Mouse (Mus musculus): ENCODE data around the gene Ppm1l. TPM values are rescaled to one million over a fixed set of nuclear protein-coding genes. Genes with fewer than 3 reads are reported as not detected.

Ppm1l gene
- polyA plus RNA-seq, 1 experiment from 2014 or later = 17.0 TPM

GRCm38 (mm10) chr3:69346514-69346913 lies 29.9 kb downstream of the Ppm1l start:
- no peaks in the 10 kb centered on the region for H3K9me3 ChIP-seq (ENCODE audit: control insufficient read depth, low read length)
- WGBS = 91% methylated on average over 4 of the region's 4 CpGs
- no peaks in the 10 kb centered on the region for H3K27me3 ChIP-seq (ENCODE audit: control insufficient read depth, insufficient read depth, low read length)
- DNase-seq (ENCODE audit: low spot score) = no peak
- no peak overlapping the region for H3K4me3 ChIP-seq (ENCODE audit: low read depth, low read length)
- no peaks in the 10 kb centered on the region for H3K36me3 ChIP-seq (ENCODE audit: control insufficient read depth, insufficient read depth, low read length)
- no peak overlapping the region for H3K9ac ChIP-seq (ENCODE audit: low read length)
- no peak for ATAC-seq (replicated peaks; ENCODE audit: low FRiP score)
- H3K4me1 ChIP-seq (replicated peaks; ENCODE audit: control insufficient read depth, insufficient read depth, low read length) = no peaks in the 10 kb centered on the region
- no peak overlapping the region for H3K27ac ChIP-seq (ENCODE audit: low read depth, low read length)
- no peak overlapping the region for H3K4me2 ChIP-seq (ENCODE audit: low read depth, low read length, severe bottlenecking)

DNA sequence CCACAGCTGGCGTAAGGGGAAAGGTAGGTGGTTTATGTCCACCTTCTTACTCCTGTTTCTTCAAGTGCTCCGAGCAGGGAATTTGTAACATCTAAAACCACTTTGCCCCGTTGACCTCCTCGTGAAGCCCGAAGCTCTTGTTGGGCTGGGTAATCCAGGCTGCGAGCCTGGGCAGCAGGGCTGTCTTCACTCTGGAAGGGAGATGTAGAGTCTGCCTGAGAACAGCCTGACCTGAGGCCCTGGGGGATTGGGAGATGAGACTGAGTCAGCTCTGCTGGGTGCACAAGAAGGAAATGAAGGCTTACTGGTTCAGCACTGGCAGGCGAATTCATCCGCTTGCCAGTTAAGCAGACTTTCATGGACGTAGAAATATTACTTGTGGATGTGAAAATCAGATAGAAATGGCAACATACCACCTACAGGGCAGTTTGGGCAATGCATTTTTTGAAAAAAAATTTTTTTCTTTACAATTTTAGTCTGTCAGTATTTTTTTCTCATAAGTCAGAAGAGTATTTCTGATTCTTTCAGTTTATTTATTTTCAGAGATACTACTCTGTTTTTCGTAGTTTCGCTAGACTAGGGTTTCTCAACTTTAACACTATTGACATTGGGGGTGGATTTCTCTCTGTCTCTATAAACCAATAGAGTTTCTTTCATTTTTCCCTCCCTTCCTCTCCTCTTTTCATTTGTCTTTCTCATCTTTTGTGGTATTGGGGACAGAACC lies 31.7 kb downstream of the Ppm1l start:
- DNase-seq (ENCODE audit: low spot score) (no peak), ATAC-seq (replicated peaks; ENCODE audit: low FRiP score) (no peak)
- Histone ChIP-seq H3K9me3 (ENCODE audit: control insufficient read depth, low read length) (no peaks in the 10 kb centered on the region), H3K9ac (ENCODE audit: low read length) (no peak overlapping the region), H3K4me1 (replicated peaks; ENCODE audit: control insufficient read depth, insufficient read depth, low read length) (no peaks in the 10 kb centered on the region), H3K27me3 (ENCODE audit: control insufficient read depth, insufficient read depth, low read length) (no peaks in the 10 kb centered on the region), H3K27ac (ENCODE audit: low read depth, low read length) (no peak overlapping the region), H3K4me2 (ENCODE audit: low read depth, low read length, severe bottlenecking) (no peak overlapping the region), H3K36me3 (ENCODE audit: control insufficient read depth, insufficient read depth, low read length) (no peaks in the 10 kb centered on the region), H3K4me3 (ENCODE audit: low read depth, low read length) (no peak overlapping the region)
- 88% methylated on average over 11 of the region's 11 CpGs for WGBS

DNA sequence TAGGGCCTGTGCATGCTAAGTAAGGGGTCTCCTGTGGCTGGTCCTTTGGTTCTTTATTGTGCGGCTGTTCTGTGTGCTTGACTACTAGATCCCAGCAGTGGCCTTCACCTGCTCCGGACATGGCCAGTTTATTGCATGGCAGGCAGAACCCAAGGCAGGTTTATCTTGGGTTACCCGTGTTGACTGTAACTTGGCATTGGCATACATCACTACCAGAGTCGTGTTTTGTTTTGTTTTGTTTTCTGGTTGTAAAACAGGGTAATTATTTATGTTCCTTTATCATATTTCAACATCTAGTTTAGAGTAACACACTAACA lies 32.2 kb downstream of the Ppm1l start:
- Histone ChIP-seq H3K27ac (ENCODE audit: low read depth, low read length) (no peak overlapping the region), H3K4me2 (ENCODE audit: low read depth, low read length, severe bottlenecking) (no peak overlapping the region), H3K9ac (ENCODE audit: low read length) (no peak overlapping the region), H3K36me3 (ENCODE audit: control insufficient read depth, insufficient read depth, low read length) (no peaks in the 10 kb centered on the region), H3K27me3 (ENCODE audit: control insufficient read depth, insufficient read depth, low read length) (no peaks in the 10 kb centered on the region), H3K4me1 (replicated peaks; ENCODE audit: control insufficient read depth, insufficient read depth, low read length) (no peaks in the 10 kb centered on the region), H3K4me3 (ENCODE audit: low read depth, low read length) (no peak overlapping the region), H3K9me3 (ENCODE audit: control insufficient read depth, low read length) (no peaks in the 10 kb centered on the region)
- no peak for DNase-seq (ENCODE audit: low spot score)
- WGBS = 93% methylated on average over 4 of the region's 4 CpGs
- no peak for ATAC-seq (replicated peaks; ENCODE audit: low FRiP score)

DNA sequence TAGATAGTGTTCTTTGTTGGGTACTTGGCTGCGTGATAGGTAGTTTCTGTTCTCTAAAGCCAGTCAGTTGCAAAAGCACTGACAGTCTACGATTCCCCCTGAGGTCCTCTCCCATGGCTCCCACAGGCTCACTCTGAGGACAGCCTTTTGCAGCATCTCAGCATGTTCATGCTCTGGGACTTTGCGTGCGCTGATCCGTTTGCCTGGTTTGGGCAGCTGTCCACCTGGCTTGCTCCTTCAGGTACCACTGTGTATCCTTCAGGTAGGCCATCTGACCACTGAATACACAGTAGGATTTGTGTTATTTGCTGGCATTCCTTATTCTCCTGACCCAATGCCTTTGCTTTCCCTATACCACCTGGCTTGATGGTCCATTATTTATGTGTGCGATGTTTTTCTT lies 33.3 kb downstream of the Ppm1l start:
- Histone ChIP-seq H3K4me2 (ENCODE audit: low read depth, low read length, severe bottlenecking) (no peak overlapping the region), H3K27ac (ENCODE audit: low read depth, low read length) (no peak overlapping the region), H3K27me3 (ENCODE audit: control insufficient read depth, insufficient read depth, low read length) (no peaks in the 10 kb centered on the region), H3K9ac (ENCODE audit: low read length) (no peak overlapping the region), H3K4me3 (ENCODE audit: low read depth, low read length) (no peak overlapping the region), H3K36me3 (ENCODE audit: control insufficient read depth, insufficient read depth, low read length) (no peaks in the 10 kb centered on the region), H3K4me1 (replicated peaks; ENCODE audit: control insufficient read depth, insufficient read depth, low read length) (no peaks in the 10 kb centered on the region), H3K9me3 (ENCODE audit: control insufficient read depth, low read length) (no peaks in the 10 kb centered on the region)
- ATAC-seq (replicated peaks; ENCODE audit: low FRiP score) (no peak), DNase-seq (ENCODE audit: low spot score) (no peak)
- 92% methylated on average over 6 of the region's 6 CpGs for WGBS

DNA sequence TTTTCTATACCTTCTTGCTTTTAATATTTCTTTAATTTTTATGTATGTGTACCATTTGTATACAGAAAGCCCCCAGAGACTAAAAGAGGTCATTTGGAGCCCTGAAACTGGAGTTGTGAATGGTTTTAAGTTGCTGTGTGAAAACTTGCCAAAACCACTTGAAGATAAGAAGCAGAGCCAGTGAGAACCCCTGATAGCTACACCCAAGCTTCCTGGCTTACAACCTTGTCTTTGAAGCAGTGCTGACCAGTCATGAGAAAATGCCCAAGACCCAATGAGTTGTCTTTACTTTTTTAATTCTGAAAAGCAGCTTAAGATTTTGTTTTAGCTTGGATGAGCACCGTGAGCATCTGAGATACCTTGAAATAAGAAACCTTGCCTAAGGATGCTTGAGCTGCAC lies 35.5 kb downstream of the Ppm1l start:
- Histone ChIP-seq H3K27me3 (ENCODE audit: control insufficient read depth, insufficient read depth, low read length) (no peaks in the 10 kb centered on the region), H3K9me3 (ENCODE audit: control insufficient read depth, low read length) (no peaks in the 10 kb centered on the region), H3K4me1 (replicated peaks; ENCODE audit: control insufficient read depth, insufficient read depth, low read length) (no peaks in the 10 kb centered on the region), H3K36me3 (ENCODE audit: control insufficient read depth, insufficient read depth, low read length) (no peaks in the 10 kb centered on the region), H3K27ac (ENCODE audit: low read depth, low read length) (no peak overlapping the region), H3K4me2 (ENCODE audit: low read depth, low read length, severe bottlenecking) (no peak overlapping the region), H3K9ac (ENCODE audit: low read length) (no peak overlapping the region), H3K4me3 (ENCODE audit: low read depth, low read length) (no peak overlapping the region)
- ATAC-seq (replicated peaks; ENCODE audit: low FRiP score) = no peak
- DNase-seq (ENCODE audit: low spot score) = no peak
- 90% methylated on average over 1 of the region's 1 CpGs for WGBS

DNA sequence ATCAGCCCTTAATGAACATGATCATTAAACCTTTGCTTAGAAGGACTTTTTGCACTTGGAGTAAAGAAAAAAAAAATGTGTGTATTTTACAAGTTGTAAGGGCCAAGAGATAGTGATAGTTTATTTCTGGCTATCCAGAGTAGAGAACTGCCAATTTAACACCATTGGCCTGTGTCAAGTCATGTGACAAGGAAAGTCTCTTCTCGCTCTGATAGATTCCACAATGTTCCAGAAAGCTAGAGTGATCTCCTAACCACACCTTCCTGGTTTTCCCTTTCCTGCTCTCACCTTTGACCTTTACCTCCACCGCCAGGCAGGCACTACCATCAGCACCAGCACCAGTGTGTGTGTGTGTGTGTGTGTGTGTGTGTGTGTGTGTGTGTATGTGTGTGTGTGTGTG lies 38.0 kb downstream of the Ppm1l start:
- Histone ChIP-seq H3K9me3 (ENCODE audit: control insufficient read depth, low read length) (no peaks in the 10 kb centered on the region), H3K4me2 (ENCODE audit: low read depth, low read length, severe bottlenecking) (no peak overlapping the region), H3K36me3 (ENCODE audit: control insufficient read depth, insufficient read depth, low read length) (no peaks in the 10 kb centered on the region), H3K27ac (ENCODE audit: low read depth, low read length) (no peak overlapping the region), H3K9ac (ENCODE audit: low read length) (no peak overlapping the region), H3K4me3 (ENCODE audit: low read depth, low read length) (no peak overlapping the region), H3K4me1 (replicated peaks; ENCODE audit: control insufficient read depth, insufficient read depth, low read length) (no peaks in the 10 kb centered on the region), H3K27me3 (ENCODE audit: control insufficient read depth, insufficient read depth, low read length) (no peaks in the 10 kb centered on the region)
- WGBS = 77% methylated on average over 2 of the region's 2 CpGs
- DNase-seq (ENCODE audit: low spot score) = no peak
- ATAC-seq (replicated peaks; ENCODE audit: low FRiP score) = no peak

DNA sequence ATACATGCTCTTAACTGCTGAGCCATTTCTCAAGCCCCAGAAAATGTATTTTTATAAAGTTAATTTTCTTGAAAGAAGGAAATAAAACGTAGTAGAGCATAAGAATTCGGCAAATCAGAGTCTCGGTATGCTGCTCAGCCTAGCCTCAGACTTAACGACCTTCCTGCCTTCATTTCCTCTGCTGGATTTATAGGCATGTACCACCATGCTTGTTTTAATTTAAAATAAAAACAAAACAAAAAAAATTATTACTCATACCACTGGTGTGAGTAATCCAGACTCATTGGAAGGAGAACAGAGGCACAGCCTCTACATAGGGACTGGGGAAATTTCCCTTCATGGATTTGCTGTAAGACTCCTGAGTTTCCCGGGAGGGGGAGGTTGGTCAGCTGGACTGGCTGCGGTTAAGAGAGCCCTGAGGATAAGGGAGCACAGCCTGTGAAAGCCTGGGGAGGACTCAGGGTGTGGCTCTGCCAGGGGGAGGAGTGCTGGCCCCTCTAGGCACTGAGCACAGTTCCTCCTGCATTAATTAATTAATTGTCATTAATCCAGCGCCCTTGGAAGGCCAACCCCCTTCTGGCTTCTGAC lies 39.5 kb downstream of the Ppm1l start:
- Histone ChIP-seq H3K36me3 (ENCODE audit: control insufficient read depth, insufficient read depth, low read length) (no peaks in the 10 kb centered on the region), H3K9me3 (ENCODE audit: control insufficient read depth, low read length) (no peaks in the 10 kb centered on the region), H3K27me3 (ENCODE audit: control insufficient read depth, insufficient read depth, low read length) (no peaks in the 10 kb centered on the region), H3K4me2 (ENCODE audit: low read depth, low read length, severe bottlenecking) (no peak overlapping the region), H3K4me1 (replicated peaks; ENCODE audit: control insufficient read depth, insufficient read depth, low read length) (no peaks in the 10 kb centered on the region), H3K9ac (ENCODE audit: low read length) (no peak overlapping the region), H3K4me3 (ENCODE audit: low read depth, low read length) (no peak overlapping the region), H3K27ac (ENCODE audit: low read depth, low read length) (no peak overlapping the region)
- WGBS = 85% methylated on average over 7 of the region's 7 CpGs
- no peak for ATAC-seq (replicated peaks; ENCODE audit: low FRiP score)
- no peak for DNase-seq (ENCODE audit: low spot score)

DNA sequence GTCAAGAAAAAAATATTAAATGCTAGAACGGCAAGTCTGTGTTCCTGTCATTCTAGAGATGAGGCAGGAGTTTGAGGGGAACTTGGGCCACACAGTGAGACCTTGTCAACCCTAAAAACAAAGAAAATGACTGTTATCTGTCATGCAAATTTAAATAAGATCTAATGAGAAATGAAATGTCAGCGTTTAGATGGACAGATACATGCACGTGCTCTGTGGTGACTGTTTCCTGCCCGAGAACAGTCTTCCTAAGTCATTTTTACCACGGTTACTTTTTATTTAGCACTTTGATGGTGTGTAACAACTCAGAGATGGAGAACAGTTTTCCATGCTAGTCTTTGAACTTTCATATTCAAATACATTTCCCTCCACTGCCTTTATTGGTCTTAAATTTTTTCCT lies 40.1 kb downstream of the Ppm1l start:
- Histone ChIP-seq H3K36me3 (ENCODE audit: control insufficient read depth, insufficient read depth, low read length) (no peaks in the 10 kb centered on the region), H3K27ac (ENCODE audit: low read depth, low read length) (no peak overlapping the region), H3K4me2 (ENCODE audit: low read depth, low read length, severe bottlenecking) (no peak overlapping the region), H3K27me3 (ENCODE audit: control insufficient read depth, insufficient read depth, low read length) (no peaks in the 10 kb centered on the region), H3K9ac (ENCODE audit: low read length) (no peak overlapping the region), H3K4me1 (replicated peaks; ENCODE audit: control insufficient read depth, insufficient read depth, low read length) (no peaks in the 10 kb centered on the region), H3K9me3 (ENCODE audit: control insufficient read depth, low read length) (no peaks in the 10 kb centered on the region), H3K4me3 (ENCODE audit: low read depth, low read length) (no peak overlapping the region)
- DNase-seq (ENCODE audit: low spot score) (no peak), ATAC-seq (replicated peaks; ENCODE audit: low FRiP score) (no peak)
- 93% methylated on average over 5 of the region's 5 CpGs for WGBS

DNA sequence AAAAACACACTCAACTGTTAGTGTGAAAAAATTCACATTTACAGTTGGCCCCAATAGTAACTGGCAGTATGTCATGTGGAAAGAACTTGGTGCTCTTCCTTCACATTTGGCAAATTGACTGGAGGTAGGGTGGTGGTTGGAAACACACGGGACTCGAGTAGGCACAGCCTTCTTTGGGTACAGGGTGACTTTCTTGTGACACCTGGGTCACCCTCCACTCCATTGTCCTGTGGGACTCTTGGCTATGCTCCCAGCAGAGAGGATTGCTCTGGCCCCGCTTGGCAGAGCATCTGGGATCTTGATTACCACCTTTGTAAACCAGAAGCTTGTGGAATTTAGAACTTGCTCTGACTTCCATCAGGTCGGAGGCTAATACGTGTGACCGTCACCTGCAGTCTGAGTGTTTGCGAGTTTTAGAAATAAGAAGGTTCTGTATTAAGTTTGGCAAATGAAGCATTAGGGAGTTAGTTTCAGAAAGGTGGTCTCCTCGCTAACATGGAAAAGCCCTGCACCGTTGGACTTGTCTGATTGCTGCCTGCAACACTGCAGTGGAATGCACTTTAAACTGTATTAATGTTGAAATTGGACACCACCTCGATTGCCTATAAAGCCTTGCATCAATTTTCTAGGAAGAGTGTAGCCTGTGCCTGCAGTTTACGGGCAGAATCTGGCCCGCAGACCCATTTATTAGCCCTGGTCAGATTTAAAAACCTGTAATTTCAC lies 41.4 kb downstream of the Ppm1l start:
- Histone ChIP-seq H3K9me3 (ENCODE audit: control insufficient read depth, low read length) (no peaks in the 10 kb centered on the region), H3K9ac (ENCODE audit: low read length) (no peak overlapping the region), H3K4me2 (ENCODE audit: low read depth, low read length, severe bottlenecking) (no peak overlapping the region), H3K27me3 (ENCODE audit: control insufficient read depth, insufficient read depth, low read length) (no peaks in the 10 kb centered on the region), H3K4me3 (ENCODE audit: low read depth, low read length) (no peak overlapping the region), H3K27ac (ENCODE audit: low read depth, low read length) (no peak overlapping the region), H3K4me1 (replicated peaks; ENCODE audit: control insufficient read depth, insufficient read depth, low read length) (no peaks in the 10 kb centered on the region), H3K36me3 (ENCODE audit: control insufficient read depth, insufficient read depth, low read length) (no peaks in the 10 kb centered on the region)
- ATAC-seq (replicated peaks; ENCODE audit: low FRiP score) = no peak
- WGBS = 87% methylated on average over 12 of the region's 12 CpGs
- DNase-seq (ENCODE audit: low spot score) = no peak

Data from forebrain, embryonic 11.5 days (tissue).